Mouse (Mus musculus): Measurements from ENCODE around the gene Rp9.

Gene Rp9

DNA sequence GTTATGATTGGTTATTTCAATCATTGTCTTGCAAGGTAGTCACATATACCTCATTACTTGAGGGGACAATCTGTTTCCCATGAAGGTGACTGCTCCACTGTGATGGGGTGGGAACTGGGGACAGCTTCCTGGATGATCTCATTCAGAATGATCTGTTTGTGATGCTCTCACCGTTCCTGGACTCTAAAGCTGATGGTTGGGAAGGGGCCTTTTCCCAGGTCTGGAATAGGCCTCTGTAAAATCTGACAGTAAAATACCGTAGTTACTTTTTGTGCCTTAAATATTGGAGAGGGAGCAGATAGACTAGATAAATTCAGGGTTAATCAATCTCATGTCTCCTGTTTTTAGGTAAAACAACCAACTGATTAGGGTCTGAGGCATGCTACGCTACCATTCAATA, at the start of gene Rp9:
Gene Rp9, minus strand, starts transcription at position 101 of the 400 bp plus-strand sequence.
- no peak for DNase-seq

DNA sequence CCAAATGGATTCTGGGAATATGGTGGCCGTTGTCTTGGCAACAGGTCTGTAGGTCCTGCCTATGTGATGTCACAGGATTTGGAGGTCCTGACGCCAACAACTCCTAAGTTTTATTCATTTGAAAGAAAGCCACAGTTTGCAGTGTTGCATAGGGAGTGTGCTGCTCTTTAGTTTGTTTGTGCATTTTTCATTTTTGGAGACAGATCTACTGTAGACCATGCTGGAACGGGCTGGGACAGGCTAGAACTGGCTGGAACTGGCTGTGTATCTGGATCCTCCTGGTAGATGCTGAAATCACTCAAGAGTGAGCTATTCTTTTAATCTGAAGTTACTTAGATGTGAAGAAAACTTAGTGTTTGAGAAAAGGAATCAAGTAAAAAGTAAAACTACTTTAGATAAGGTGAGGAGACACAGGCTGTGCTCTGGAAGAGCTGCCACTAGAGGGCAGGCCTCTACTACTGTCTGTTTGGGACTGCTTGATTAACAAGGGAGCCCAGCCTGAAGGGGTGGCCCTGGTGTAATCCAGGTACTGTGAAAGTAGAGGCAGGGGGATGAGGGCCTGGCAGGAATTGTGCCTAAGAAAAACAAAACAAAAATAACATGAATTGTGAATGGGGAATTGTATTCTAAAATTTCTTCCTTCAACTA, 49.0 kb upstream of the Rp9 start:
- peak; percentile 82 for DNase-seq

GRCm38 (mm10) chr9:22515076-22515475, 45.5 kb upstream of the Rp9 start:
- peak; percentile 55 for DNase-seq

DNA sequence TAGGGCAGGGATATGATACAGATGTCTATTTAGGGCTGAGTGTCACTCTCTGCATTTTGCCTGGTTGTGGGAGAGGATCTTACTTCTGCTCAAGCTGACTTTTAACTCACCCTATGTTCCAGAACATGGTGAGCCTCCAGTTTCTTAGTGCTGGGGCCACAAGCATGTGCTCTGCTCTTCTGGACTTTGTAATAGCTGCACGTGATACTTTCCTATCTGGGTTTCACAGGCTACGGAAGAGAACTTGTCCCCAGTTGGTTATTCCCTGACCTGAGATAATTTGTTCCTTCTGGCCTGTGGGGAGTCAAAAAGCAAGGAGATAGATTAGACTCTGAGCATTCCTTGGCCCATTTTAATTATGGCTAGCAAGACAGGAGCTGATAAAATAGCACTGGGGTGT, 36.0 kb upstream of the Rp9 start:
- peak; percentile 45 for DNase-seq

DNA sequence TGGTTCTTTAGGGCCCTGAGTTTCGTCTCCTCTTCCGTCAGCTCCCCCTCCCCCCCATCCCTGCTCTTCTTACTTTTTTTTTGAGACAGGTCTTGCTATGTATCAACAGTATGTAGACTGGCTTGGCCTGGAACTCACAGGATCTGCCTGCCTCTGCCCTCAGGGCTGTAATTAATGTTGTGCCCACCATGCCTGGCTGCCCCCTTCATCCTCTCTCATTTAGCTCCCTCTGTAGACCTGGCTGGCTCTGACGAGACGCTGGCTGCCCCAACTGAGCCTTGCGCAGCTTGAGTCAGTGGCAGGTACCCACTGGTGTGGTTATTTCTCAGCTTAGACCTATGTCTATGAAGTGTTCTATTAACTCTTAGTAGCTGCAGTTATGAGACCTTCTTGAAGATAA, 34.0 kb upstream of the Rp9 start:
- DNase-seq, result peak; percentile 70

DNA sequence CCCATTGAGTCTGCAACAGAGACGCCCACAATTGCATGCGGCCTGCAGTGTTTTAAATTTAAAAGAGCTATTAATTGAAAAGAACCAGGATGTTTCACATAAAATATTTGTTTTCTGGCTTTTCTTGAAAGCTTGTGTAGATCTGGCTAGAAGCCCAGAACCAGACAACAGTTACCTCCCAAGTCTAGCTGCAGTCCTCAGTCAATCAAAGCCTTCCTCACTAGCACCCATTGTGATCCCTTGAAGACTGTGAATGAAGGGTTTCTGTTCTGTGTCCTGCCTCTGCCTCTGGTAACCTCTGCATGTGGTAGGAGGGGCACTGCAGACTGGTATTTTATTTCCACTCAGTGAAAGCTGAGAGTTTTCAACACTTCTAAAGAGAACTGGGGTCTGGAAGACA, 33.4 kb upstream of the Rp9 start:
- no peak for DNase-seq

DNA sequence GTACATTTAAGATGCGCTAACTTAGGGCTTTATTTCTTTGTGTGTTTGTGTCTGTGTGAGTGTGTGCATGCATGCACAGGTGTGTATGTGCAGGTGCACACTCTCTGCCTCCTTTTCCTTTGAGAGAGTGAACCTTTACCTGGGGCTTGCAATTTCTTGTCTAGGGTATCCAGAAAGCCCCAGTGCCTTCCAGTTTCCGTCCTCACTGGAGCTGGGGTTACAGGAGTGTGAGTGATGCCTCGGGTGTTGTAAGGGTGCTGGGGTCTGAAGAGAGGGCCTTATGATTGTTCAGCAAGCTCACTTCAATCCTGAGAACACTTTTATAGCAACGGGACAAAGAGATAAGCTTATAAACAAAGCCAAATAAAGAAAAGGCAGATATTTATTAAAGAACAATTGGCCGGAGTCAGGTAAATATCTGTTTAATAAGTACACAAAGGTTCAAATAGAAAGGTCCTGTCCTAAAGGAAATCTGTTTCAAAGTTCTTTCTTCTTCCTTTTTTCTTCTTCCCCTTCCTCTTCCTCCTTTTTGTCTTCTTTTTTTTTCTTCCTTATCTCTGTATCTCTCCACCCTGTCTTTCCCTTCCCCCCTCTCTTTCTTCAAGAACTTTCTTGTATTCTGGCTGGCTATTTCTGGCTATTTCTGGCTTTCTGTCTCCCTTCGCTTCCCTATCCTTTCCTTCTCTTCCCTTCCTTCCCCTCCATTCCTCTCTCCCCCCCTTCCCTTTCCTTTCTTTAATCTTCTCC, 27.7 kb upstream of the Rp9 start:
- peak; percentile 61 for DNase-seq

DNA sequence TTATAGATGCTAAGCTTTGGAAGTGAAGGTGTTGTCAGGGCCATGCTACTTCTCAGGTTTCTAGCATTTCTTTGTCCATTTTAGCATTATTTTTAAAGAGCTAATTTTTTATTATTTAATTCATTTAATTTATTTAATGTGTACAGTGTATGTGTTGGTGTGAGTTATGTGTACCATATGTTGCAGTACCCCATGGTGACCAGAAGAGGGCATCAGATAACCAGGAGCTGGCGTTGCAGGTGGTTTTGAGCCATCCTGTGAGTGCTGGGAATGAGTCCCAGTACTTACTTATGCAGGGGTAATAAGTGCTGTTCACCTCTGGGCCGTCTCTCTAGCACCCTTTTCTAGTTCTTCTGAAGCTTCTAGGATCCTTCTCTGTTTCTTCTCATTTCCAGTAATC, 25.6 kb upstream of the Rp9 start:
- peak; percentile 28 for DNase-seq

DNA sequence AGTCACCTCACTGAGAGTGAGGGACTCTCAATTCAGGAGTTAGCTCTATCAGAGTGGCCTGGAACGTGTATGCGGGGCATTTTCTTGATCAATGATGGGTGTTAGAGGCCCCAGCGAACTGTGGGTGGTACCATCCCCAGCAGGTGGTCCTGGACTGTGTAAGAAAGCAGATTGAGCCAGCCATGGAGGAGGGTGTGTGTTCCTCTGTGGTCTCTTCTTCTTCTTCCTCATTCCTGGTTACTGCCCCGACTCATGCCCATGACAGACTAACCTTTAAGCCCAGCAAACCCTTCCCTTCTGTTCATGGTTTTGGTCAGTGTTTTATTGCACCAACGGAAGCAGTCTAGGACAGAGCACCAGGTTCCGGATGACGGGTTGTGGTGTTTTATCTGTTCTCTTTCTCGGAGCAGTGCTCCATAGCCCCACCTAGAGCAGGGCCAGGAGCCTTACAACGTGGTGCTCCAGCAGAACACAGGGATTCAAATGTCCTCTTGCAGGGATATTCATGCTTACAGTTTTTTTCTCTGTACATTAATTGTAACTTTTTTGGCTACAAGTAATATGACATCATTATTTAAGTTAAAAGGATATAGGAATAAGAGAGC, 24.8 kb upstream of the Rp9 start:
- DNase-seq, result peak; percentile 68

DNA sequence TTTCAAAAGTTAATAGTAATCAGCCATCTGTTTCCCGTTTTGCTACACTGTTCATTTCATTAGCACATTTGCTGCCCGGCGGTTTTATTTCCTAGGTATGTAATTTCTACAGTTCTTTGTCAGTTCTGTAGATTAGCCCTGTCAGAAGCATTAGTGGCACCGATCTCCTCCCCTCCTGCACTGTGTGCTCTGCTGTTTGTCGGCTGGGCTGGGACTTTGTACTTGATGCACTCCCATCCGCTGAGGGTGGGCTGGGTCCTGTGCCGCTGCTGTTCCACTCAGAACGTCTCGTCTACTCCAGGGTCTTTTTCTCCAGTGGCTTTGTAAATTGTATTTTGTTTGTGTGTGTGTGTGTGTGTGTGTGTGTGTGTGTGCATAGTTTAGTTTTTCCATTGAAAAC, 19.4 kb upstream of the Rp9 start:
- DNase-seq, result peak; percentile 13

DNA sequence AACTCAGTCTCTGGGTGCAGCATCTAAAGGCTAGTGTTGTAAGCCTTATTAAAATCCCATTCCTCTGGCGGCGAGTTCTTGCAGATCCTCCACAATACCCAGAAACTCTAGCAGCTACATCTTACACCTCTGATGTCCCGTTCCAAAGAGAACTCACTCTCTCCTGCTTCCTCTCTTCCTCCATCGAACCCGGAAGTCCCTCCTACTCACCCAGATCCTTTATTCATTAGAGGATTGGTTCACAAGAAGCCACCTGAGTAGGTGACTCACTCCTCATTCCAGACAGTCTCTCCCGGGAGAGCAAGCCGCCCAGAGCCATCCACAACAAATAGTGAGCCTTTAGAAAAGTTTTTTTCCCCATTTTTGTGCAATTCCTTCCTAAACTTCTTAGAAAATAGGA, 16.7 kb upstream of the Rp9 start:
- no peak for DNase-seq

GRCm38 (mm10) chr9:22484562-22485308, 15.2 kb upstream of the Rp9 start:
- peak; percentile 91 for DNase-seq

- no peak for DNase-seq
These were observed 14.5 kb upstream of the Rp9 start for GRCm38 (mm10) chr9:22483866-22484561.

- no peak for DNase-seq
These were observed 9.4 kb upstream of the Rp9 start for GRCm38 (mm10) chr9:22478946-22479345.

DNA sequence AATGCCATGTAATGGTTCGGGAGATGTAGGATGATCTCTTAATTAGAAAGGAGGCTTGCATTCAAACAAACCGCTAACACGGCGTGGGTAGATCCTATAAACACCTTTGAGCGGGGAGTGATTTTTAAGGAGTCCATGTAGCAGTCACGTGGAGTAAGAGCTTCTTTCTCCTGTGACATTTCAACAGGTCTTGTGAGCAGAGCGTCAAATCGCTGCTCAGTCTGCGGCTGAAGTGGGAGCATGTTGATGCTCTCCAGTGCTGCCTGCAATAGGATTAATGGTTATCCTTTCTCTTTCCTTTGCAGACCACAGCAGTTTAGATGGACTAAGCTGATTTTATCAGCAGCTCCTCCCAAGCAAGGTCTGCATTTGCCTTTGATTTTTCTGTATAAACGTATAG, 6.7 kb upstream of the Rp9 start:
- no peak for DNase-seq

DNA sequence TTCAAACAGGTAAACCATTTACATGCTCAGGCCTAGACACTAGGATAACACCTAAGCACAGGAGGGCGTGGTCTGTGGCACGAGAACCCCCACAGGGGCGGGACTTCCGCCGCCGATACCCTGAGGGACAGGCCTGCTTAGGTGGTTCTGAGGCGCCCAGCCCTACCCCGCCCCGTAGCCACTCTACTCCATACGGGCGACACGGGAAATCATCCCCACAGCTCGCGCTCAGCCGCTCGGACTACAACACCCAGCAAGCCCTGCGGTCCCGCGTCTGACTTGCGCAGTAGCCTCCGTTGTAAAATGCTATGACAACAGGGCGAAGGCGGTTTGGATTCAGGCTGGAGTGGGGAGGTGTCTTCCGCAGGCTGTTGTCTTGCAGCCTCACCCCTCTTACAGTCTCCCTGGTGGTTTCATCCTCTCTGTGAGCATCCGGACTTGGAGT, 5.9 kb upstream of the Rp9 start, which contains the start of gene Bbs9:
Gene Bbs9, plus strand, starts transcription at position 292 of the 445 bp plus-strand sequence.
- peak; percentile 99 for DNase-seq

DNA sequence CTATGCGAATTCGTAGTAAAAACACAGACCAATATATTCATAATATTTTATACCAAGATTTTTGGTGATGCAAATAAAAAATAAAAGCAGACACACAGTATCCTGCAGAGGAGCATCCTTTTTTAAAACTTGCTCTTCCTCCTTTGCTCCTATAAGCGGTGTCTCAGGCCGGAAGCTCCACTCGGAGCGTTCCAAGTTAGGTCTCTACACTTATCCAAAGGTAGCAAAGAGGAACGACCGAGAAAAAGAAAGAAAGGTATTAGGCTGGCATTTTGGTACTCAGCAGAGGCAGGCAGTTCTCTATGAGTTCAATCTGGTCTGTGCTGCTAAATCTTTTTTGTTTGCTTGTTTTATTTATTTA, 664 bp downstream of the Rp9 start:
- no peak for DNase-seq

DNA sequence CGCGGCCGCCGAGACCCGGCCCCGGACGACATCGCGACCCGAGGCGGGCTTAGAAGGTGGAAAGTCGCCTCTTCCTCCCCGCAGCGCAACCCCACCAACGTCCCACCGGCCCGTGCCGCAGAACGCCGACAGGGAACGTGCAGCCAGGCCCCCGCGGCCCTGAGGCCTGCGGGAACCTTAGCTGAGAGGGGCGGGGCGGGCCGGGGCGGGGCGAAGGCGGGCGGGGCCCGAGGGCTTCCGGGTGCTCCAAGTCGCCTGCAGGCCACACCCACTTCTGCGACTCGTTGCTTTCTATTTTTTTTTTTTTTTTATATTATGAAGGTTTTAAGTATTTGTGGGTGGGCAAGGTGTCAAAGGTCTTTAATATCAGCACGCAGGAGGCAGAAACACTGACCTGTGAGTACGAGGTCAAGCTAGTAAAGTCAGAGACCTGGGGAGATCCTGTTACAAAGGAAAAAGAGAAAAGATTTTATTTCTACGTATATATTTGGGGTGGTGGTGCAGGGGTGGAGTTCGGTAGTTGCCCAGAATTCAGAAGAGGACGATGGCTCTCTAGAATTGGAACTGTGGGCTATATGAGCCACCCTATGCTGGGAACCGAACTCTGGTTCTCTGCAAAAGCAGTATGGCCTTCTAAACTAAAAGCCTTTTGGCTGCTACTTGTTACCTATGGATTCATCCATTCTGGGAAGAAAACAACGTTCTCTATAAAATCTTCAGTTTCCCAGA, 1.2 kb downstream of the Rp9 start:
- peak; percentile 96 for DNase-seq

DNA sequence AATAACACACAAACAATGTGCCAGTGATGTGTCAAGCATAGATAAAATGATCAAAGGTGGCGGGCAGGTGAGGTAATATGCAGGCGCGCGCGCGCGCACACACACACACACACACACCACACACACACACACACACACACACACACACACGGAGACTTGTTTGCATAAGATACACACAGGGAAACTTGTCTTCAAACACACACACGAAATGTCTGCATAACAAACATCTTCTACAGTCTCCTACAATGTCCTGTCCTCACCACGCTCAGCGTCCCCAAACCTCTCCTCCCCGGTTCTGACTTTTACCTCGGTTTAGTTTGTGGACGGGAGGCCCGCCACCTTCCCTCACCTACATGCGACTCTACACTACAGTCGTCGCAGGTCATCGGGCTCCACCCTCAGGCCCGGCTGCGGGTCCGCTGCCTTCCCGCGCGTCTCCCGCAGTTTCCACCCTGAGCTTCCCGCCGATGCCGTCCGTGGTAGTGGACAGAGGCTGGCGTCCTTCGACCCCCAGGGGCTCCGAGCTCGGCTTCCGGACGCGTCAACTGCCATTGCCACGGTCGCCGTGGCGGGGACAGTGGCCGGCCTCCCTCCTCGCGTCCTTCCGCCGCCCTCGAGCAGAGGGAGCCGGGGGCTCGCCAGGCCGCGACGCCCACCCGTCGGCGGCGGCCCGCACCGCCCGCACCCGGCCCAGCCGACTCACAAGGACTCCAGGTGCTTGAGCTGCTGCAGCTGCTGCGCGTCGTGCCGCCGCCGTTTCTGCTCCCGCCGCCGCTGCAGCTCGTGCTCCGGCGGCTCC, 2.0 kb downstream of the Rp9 start:
- peak; percentile 93 for DNase-seq

DNA sequence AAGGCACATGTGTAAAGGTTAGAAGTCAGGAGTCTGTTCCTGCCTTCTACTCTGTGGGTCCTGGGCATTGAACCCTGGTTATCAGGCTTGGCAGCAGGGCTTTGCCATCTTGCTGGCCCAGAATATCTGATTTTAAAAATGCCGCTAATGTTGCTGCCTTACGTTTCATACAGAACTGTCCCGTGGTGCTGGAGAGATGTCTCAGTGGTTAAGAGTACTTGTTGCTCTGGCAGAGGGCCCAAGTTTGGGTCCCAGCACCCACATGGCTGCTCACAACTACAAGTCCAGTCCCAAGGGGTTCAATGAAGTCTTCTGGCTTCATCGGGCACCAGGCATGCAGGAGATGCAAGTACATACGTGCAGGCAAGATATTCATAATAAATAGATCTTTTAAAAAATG, 3.3 kb downstream of the Rp9 start:
- DNase-seq, result no peak

DNA sequence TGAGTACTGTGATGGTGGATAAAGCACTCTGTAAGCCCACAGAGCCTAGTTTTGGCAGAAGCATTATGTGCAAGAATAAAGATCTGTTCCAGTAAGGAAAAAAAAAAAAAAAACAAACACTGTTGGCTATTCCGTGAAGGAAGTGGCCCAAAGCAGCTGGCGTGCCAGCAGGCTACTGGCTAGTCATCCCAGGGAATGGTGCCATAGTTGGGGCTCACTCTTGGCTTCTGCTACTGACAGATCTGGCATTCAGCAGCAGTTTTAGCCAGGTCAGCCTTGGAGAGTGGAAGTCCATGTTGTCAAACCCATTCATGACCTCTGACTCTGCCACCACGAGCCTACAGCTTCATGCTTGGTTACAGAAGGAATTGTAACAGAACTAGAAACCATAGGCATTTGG, 7.6 kb downstream of the Rp9 start:
- peak; percentile 90 for DNase-seq

Data from heart, adult 11 months (tissue).